Mouse (Mus musculus): Measurements from ENCODE around the gene Nit2.

The Nit2 gene

GRCm38 (mm10) chr16:57162841-57163240 is 4.3 kb downstream of the Nit2 start:
- DNase-seq (ENCODE audit: low read depth, low spot score), result no peak

- DNase-seq (ENCODE audit: low read depth, low spot score), result no peak
Measured at GRCm38 (mm10) chr16:57159835-57160234, 7.3 kb downstream of the Nit2 start.

- no peak for DNase-seq (ENCODE audit: low read depth, low spot score)
Measured at GRCm38 (mm10) chr16:57157728-57158127, 9.4 kb downstream of the Nit2 start.

DNA sequence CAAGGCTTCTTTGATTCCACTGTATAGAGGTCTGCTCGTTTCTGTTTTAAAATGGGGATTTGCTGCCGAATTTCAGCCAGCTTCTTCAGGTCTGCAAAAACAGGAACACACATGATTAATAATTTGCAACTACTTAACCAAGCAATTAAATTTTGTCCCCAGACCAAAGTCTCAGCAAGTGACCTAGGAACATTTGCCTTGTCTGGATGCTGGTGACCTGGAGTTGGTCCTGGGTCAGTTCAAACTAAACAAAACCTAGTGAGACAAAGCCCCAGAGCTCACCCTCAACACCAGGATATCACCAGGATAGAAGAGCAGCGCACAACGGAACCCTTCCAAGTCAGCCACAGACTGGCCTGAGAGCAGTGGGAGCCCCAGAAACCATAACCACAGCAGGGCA is 10.1 kb downstream of the Nit2 start:
- no peak for DNase-seq (ENCODE audit: low read depth, low spot score)

GRCm38 (mm10) chr16:57155899-57156298 is 11.2 kb downstream of the Nit2 start:
- DNase-seq (ENCODE audit: low read depth, low spot score), result no peak

DNA sequence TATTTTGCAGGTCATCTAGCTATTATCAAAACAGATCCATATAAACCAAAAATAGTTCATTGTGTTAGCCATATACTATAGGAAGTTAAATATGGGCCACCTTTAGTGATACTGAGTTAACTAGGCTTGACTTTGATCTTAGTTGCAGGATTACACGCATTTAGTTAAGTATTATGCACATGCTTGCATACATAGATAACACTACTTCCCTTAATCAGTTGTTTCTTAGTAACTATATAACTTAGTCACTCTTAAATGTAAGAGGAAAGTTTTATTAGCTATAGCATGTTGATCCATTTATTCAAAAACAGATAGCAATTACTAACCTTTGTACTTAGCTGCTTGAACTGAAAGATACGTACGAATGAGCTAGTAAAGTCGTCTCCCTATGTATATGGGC is 15.7 kb downstream of the Nit2 start:
- no peak for DNase-seq (ENCODE audit: low read depth, low spot score)

DNA sequence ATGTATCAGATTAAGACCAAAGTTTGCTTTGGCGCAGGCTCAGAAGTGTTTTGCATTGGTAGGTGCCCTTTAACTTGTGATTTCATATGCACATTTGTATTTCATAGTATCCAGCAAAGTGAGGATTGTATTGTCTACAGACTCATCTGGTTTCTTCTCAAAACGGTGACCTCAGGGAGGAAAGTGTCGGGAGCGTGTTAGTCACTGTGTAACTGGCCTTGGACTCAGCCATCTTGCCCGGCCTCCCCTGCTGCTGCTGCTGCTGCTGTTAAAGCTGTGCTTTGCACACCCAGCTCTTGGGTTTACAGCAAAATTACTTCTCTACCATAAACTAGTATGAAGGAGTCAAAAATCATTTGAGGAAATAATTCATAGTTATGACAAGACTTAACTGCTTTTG is 22.4 kb downstream of the Nit2 start:
- no peak for DNase-seq (ENCODE audit: low read depth, low spot score)

- no peak for DNase-seq (ENCODE audit: low read depth, low spot score)
Measured at GRCm38 (mm10) chr16:57133611-57134010, 33.5 kb downstream of the Nit2 start.

DNA sequence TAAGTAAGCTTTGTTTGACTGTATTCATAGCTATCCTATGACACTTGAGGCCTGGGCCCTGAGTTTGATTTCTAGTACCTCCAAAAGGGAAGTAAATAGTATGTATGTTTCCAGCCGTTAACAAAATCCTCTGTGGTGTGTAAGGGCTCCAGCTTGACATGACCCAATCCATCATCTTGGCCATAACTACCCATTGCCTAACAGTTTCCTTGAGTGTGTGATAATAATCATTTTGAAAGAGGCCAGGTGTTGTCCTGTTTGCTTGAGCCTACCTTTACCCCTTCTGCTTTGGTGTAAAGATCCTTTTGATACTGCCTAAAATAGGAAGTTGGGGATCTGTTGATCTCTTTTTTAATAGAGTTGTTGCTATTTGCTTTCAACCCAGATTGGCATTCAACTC is 34.8 kb downstream of the Nit2 start:
- DNase-seq (ENCODE audit: low read depth, low spot score), result no peak

DNA sequence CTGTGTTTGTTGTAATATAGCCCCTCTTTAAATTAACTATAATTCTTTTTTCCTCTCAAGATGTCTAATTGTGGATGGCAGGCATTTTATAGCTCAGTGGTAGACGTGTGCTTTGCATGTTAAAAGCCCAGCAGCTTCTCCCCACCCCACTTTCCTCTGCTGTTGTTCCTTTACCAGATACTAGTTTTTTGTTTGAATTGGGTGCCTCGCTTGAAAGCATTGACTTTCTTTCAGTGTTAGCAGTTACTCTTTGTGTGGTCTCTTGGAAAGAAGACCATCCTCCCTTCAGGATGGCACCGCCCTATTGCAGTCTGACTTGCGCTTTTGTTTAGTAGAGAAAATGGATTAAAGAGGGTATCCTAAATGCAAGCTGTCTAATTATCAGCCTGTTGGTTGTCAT is 35.6 kb downstream of the Nit2 start:
- no peak for DNase-seq (ENCODE audit: low read depth, low spot score)

DNA sequence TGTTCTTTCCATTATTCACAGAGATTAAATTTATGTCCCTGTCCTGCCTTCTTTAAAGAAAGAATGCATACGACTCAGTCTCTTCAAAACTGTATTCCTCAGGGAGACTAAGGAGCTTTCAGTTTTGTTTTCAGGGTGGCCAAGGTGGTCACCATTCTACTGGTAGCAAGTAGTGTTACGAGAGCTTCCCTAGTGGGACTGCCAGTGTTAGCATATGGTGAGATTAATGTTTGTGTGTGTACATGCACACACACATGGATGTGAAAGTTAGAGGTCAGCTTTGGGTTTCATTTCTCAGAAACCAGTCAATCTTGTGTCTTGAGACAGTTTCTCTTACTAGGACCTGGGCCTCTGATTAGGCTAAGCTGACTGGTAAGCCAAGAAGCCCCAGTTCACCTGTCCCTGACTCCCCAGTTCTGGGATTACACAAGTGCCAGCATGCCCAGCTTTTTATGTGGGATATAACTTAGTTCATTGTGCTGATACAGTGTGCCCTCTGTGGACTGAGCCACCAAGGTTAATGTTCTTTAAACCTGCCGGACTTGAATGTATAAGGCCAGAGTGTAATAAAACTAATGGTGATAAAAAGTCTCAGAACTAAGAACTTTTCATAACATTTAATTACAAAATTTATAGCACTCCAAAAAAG is 36.3 kb downstream of the Nit2 start:
- DNase-seq (ENCODE audit: low read depth, low spot score), result no peak

DNA sequence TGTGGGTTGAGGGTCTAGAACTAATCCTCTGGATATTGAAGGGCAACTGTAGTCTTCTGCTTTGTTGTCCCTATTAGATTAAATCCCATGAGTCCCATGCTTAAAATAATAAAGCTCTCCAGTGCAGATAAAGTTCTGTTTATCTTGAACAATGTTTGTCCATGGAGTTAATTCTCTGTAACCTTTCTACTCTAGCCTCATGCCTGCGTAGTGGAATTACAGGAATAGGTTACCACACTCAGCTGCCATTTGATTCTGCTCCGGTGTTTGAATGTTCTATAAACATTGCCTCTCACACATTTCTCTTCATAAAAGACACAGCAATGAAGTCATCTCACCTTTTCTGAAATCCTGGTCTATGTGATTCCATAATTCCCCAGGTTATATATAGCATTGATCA is 39.3 kb downstream of the Nit2 start:
- DNase-seq (ENCODE audit: low read depth, low spot score), result no peak

GRCm38 (mm10) chr16:57126268-57126667 is 40.9 kb downstream of the Nit2 start:
- no peak for DNase-seq (ENCODE audit: low read depth, low spot score)

- no peak for DNase-seq (ENCODE audit: low read depth, low spot score)
Measured at GRCm38 (mm10) chr16:57122682-57123445, 44.3 kb downstream of the Nit2 start.

DNA sequence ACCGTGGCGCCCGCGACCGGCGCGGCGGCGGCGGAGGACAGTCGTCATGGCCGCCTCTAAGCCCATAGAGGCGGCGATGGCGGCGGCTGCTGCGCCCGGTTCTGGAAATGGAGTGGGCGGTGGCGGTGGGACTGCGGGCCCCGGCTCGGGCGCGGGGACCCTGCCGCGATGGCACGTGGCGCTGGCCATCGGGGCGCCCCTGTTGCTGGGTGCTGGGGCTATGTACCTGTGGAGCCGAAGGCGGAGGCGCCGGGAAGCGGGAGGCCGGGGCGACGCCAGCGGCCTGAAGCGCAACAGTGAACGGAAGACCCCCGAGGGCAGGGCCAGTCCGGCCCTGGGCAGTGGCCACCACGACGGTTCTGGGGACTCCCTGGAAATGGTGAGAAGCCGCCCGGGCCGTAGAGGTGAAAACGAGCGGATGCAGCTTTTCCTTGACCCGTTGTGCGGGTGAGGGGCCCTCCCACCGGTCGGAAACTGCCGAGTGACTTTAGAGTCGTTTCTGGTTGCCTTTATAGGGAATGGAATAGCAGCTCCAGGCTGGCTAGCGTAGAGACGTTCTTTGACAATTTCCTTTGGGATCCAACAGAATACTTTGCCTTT is 45.2 kb downstream of the Nit2 start:
- no peak for DNase-seq (ENCODE audit: low read depth, low spot score)

GRCm38 (mm10) chr16:57120913-57121815 is 46.0 kb downstream of the Nit2 start, which contains the start of gene Tomm70a:
TSS of gene Tomm70a (plus strand) at chr16:57121703.
- DNase-seq (ENCODE audit: low read depth, low spot score), result peak; percentile 90

- no peak for DNase-seq (ENCODE audit: low read depth, low spot score)
Measured at GRCm38 (mm10) chr16:57117562-57117961, 49.6 kb downstream of the Nit2 start.

GRCm38 (mm10) chr16:57116066-57116465 is 51.1 kb downstream of the Nit2 start:
- no peak for DNase-seq (ENCODE audit: low read depth, low spot score)

Measured in retina, postnatal 7 days (tissue).